Mouse (Mus musculus) myocyte (in vitro differentiated cells): ENCODE data around the gene Abhd12b. TPM values are rescaled to one million over a fixed set of nuclear protein-coding genes. Genes with fewer than 3 reads are reported as not detected.

Source experiments
- H3K27me3 ChIP-seq: one replicate; pipeline ENCODE4 v1.6.1; 2011; ENCODE audit not compliant: control insufficient read depth, insufficient read depth, insufficient read length
- H3K36me3 ChIP-seq: one replicate; pipeline ENCODE4 v1.6.1; 2011; ENCODE audit not compliant: control insufficient read depth, insufficient read depth
- H3K4me2 ChIP-seq: one replicate; pipeline ENCODE4 v1.6.1; 2011; ENCODE audit warnings: low read depth, control low read depth
- H3K4me3 ChIP-seq: one replicate; pipeline ENCODE4 v1.5.1; 2011; ENCODE audit warnings: mild to moderate bottlenecking, control low read depth, moderate library complexity
- H3K79me2 ChIP-seq: one replicate; pipeline ENCODE4 v1.6.1; 2011; ENCODE audit not compliant: control insufficient read depth, insufficient read depth
- H3ac ChIP-seq: one replicate; pipeline ENCODE4 v1.6.1; 2011; ENCODE audit not compliant: control insufficient read depth, insufficient read length
- CEBPB ChIP-seq: IDR thresholded peaks from 2 replicates; pipeline ENCODE4 v1.6.1; 2011; ENCODE audit warnings: mild to moderate bottlenecking, moderate library complexity; ENCODE audit not compliant: poor library complexity, insufficient read depth, severe bottlenecking
- E2F4 ChIP-seq: IDR thresholded peaks from one replicate; pipeline ENCODE4 v1.6.1; 2011; ENCODE audit warnings: mild to moderate bottlenecking, control low read depth, moderate library complexity; ENCODE audit not compliant: insufficient read depth
- MAX ChIP-seq: IDR thresholded peaks from one replicate; pipeline ENCODE4 v1.6.1; 2011; ENCODE audit warnings: low read depth, mild to moderate bottlenecking, control low read depth
- MYOD1 ChIP-seq, 3 experiments: IDR thresholded peaks; one replicate each; pipeline ENCODE4 v1.6.1; 2011; ENCODE audit warnings: control low read depth in 2 of 3, low read depth in 2 of 3, mild to moderate bottlenecking in 2 of 3, moderate library complexity in 1 of 3; ENCODE audit not compliant: insufficient read length in 2 of 3, control insufficient read depth in 1 of 3
- MYOG ChIP-seq, 3 experiments: IDR thresholded peaks; one replicate each; pipeline ENCODE4 v1.6.1; 2011; ENCODE audit warnings: control low read depth in 2 of 3, low read depth in 2 of 3, mild to moderate bottlenecking in 2 of 3; ENCODE audit not compliant: insufficient read length in 2 of 3, control insufficient read depth in 1 of 3, insufficient read depth in 1 of 3
- POLR2A ChIP-seq: IDR thresholded peaks from one replicate; pipeline ENCODE4 v1.6.1; 2011; ENCODE audit warnings: low read depth, mild to moderate bottlenecking, control low read depth, moderate library complexity; ENCODE audit not compliant: insufficient read length
- POLR2AphosphoS2 ChIP-seq: IDR thresholded peaks from one replicate; pipeline ENCODE4 v1.6.1; 2011; ENCODE audit warnings: low read depth, control low read depth; ENCODE audit not compliant: insufficient read length
- REST ChIP-seq: IDR thresholded peaks from one replicate; pipeline ENCODE4 v1.6.1; 2011; ENCODE audit warnings: mild to moderate bottlenecking, control low read depth, moderate library complexity; ENCODE audit not compliant: insufficient read depth, insufficient read length
- SRF ChIP-seq: IDR thresholded peaks from one replicate; pipeline ENCODE4 v1.6.1; 2011; ENCODE audit warnings: low read depth; ENCODE audit not compliant: control insufficient read depth, insufficient read length
- TCF12 ChIP-seq: IDR thresholded peaks from one replicate; pipeline ENCODE4 v1.6.1; 2011; ENCODE audit warnings: mild to moderate bottlenecking, control low read depth; ENCODE audit not compliant: poor library complexity, insufficient read depth, severe bottlenecking
- TCF3 ChIP-seq: IDR thresholded peaks from one replicate; pipeline ENCODE4 v1.6.1; 2011; ENCODE audit warnings: low read depth, control low read depth; ENCODE audit not compliant: insufficient read length
- USF1 ChIP-seq: IDR thresholded peaks from one replicate; pipeline ENCODE4 v1.6.1; 2011; ENCODE audit warnings: low read depth, mild to moderate bottlenecking, control low read depth, moderate library complexity
- polyA plus RNA-seq: library from polyadenylated mRNA; unstranded; fragments of >200 nt; fragmentation: generic; extraction: Trizol; gene quantifications from one replicate; pipeline ENCODE4 v1.2.1, GENCODE M21; 2012; ENCODE audit warnings: missing spikeins

Abhd12b gene
- polyA plus RNA-seq, 1 experiment: not detected

- Histone ChIP-seq H3K36me3 (no peaks in the 10 kb centered on the region), H3K4me3 (no peak overlapping the region), H3K27me3 (peaks cover 6% of the 10 kb centered on the region), H3ac (no peak overlapping the region), H3K4me2 (no peak overlapping the region), H3K79me2 (no peaks in the 10 kb centered on the region)
- no peak for TF ChIP-seq TCF3
- no peak for TF ChIP-seq MAX
- no peak for TF ChIP-seq TCF12
- TF ChIP-seq E2F4: no peak
- no peak for TF ChIP-seq SRF
- TF ChIP-seq USF1: no peak
- TF ChIP-seq MYOG (IDR thresholded peaks at IDR 0.05; ENCODE audit: control insufficient read depth in 1 of 3, insufficient read depth in 1 of 3, insufficient read length in 2 of 3, low read depth in 2 of 3): no peak
- TF ChIP-seq MYOD1 (IDR thresholded peaks at IDR 0.05; ENCODE audit: control insufficient read depth in 1 of 3, insufficient read length in 2 of 3, low read depth in 2 of 3): no peak
- no peak for TF ChIP-seq CEBPB
- no peak for TF ChIP-seq REST
- TF ChIP-seq POLR2AphosphoS2: no peak
- TF ChIP-seq POLR2A: no peak
Observed at GRCm38 (mm10) chr12:70214281-70214680, 60.3 kb downstream of the Abhd12b start.

GRCm38 (mm10) chr12:70216229-70216800 is 62.4 kb downstream of the Abhd12b start:
- H3K27me3 ChIP-seq: peaks cover 6% of the 10 kb centered on the region

DNA sequence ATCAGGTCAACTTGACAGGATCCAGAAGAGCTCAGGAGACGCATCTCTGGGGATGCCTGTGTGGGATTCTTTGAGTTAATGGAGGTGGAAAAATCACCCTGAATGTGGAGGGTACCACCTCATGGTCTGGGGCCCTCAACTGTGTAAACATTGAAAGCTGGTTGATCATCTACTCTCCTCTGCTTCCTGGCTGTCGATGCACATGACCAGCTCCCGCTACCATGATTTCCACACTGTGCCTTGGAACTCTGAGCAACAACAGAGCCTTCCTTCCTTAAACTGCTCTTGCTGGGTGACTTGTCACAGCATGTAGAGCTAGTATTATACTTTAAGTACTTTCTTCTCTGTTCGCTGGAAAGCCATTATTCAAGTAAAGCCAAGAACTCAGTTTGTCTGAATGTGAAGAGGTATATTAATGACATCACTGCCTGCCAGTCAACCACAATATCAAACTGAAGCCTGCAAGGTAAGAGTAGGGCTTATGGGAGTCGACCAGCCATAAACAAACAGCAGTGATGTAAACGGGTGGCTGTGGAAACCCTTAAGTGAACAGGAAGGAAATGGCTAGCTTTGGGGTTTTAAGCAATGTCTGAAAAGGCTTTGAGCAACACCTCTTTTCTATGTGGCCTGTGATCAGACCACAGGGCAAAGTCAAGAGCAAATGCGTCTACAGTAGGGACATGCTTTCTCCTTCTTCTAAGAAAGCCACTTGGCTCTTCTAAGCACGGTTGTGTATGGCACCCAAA is 65.0 kb downstream of the Abhd12b start:
- Histone ChIP-seq H3K4me2 (no peak overlapping the region), H3K4me3 (no peak overlapping the region), H3K27me3 (peaks cover 6% of the 10 kb centered on the region), H3K79me2 (no peaks in the 10 kb centered on the region), H3K36me3 (no peaks in the 10 kb centered on the region), H3ac (no peak overlapping the region)
- TF ChIP-seq MYOD1 (IDR thresholded peaks at IDR 0.05; ENCODE audit: control insufficient read depth in 1 of 3, insufficient read length in 2 of 3, low read depth in 2 of 3) (no peak), USF1 (no peak), MAX (no peak), POLR2A (no peak), REST (no peak), TCF3 (no peak), POLR2AphosphoS2 (no peak), CEBPB (no peak), TCF12 (no peak), SRF (no peak), E2F4 (no peak), MYOG (IDR thresholded peaks at IDR 0.05; ENCODE audit: control insufficient read depth in 1 of 3, insufficient read depth in 1 of 3, insufficient read length in 2 of 3, low read depth in 2 of 3) (no peak)

More at GRCm38 (mm10) chr12:70216229-70216800, 62.4 kb downstream of the Abhd12b start:
- Histone ChIP-seq H3K4me2 (no peak overlapping the region), H3K79me2 (no peaks in the 10 kb centered on the region), H3ac (no peak overlapping the region), H3K36me3 (no peaks in the 10 kb centered on the region), H3K4me3 (no peak overlapping the region)
- TF ChIP-seq USF1 (no peak), MYOG (IDR thresholded peaks at IDR 0.05; ENCODE audit: control insufficient read depth in 1 of 3, insufficient read depth in 1 of 3, insufficient read length in 2 of 3, low read depth in 2 of 3) (no peak), E2F4 (no peak), TCF3 (no peak), REST (no peak)

DNA sequence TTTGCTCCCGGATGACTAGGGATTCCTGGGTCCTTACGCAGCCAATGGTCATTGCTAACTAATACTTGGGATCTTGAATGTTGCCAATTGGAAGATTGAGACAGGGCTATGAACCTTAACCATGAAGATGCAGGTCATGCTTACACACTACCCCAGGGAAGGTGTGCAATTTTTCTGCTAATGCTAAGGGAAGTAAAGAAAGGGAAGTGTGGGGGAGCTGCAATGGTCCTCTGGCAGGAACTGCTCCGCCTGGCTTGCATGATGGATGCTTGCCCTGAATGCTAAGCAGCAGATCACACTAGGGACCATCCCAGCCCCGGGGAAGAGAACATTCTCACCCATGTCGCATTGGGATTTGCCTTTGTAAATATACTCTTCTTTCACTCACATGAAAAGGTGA is 67.5 kb downstream of the Abhd12b start:
- H3K4me3 ChIP-seq: no peak overlapping the region
- no peak overlapping the region for H3K4me2 ChIP-seq

More for the DNA sequence above, 67.5 kb downstream of the Abhd12b start:
- H3K36me3 ChIP-seq: no peaks in the 10 kb centered on the region
- no peaks in the 10 kb centered on the region for H3K79me2 ChIP-seq
- TF ChIP-seq USF1: no peak
- no peak for TF ChIP-seq E2F4
- no peak for TF ChIP-seq MYOG (IDR thresholded peaks at IDR 0.05; ENCODE audit: control insufficient read depth in 1 of 3, insufficient read depth in 1 of 3, insufficient read length in 2 of 3, low read depth in 2 of 3)
- TF ChIP-seq POLR2AphosphoS2: no peak
- TF ChIP-seq SRF: no peak
- no peak for TF ChIP-seq MAX
- no peak for TF ChIP-seq CEBPB
- TF ChIP-seq REST: no peak
- no peak for TF ChIP-seq MYOD1 (IDR thresholded peaks at IDR 0.05; ENCODE audit: control insufficient read depth in 1 of 3, insufficient read length in 2 of 3, low read depth in 2 of 3)
- no peak for TF ChIP-seq TCF12
- H3K27me3 ChIP-seq: peaks cover 18% of the 10 kb centered on the region
- no peak overlapping the region for H3ac ChIP-seq
